Mouse (Mus musculus): ENCODE results near the gene Wnt6.
"Not testable (repeated sequence)": the region's sequence is repeated elsewhere in the genome, so short reads cannot be mapped to it uniquely, and the experiment has no call there.

Gene Wnt6

GRCm38 (mm10) chr1:74806360-74807311 lies 34.9 kb downstream of the Wnt6 start:
- DNase-seq (ENCODE audit: low read depth, low spot score) = no peak

- DNase-seq (ENCODE audit: low read depth, low spot score) = no peak
Observed at GRCm38 (mm10) chr1:74807551-74808071, 35.9 kb downstream of the Wnt6 start.

GRCm38 (mm10) chr1:74808078-74808477 lies 36.4 kb downstream of the Wnt6 start:
- peak; percentile 70 for DNase-seq (ENCODE audit: low read depth, low spot score)

DNA sequence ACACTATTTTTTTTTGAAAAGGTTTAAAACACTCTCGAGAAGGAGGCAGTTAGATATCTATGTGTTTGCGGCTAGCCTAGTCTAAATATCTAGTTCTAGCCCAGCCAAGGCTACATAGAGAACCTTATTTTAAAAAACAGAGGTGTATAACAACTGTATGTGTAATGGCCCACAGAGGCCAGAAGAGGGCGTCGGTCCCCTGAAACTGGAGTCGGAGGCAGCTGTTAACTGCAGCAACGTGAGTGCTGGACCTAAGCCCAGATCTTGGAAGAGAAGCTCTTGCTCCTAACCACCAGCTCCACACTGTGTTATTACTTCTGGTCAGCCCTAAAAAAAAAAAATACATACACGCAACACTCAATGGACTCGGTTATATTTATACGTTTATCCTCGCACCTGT lies 37.3 kb downstream of the Wnt6 start:
- no peak for DNase-seq (ENCODE audit: low read depth, low spot score)

GRCm38 (mm10) chr1:74814931-74815647 lies 43.4 kb downstream of the Wnt6 start:
- DNase-seq (ENCODE audit: low read depth, low spot score) = no peak

DNA sequence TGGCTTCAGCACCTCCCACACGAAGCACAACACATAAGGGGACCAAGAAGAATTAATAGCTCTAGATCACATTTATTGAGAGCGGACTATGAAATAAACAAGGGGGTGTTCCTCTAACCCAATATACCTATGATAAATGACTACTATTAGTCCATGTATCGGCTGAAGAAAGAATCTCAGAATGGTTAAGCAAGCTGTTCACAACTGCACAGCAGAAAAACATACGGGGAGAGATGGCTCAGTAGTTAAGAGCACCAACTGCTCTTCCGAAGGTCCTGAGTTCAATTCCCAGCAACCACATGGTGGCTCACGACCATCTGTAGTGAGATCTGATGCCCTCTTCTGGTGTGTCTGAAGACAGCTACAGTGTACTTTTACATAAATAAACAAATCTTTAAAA lies 44.3 kb downstream of the Wnt6 start:
- DNase-seq (ENCODE audit: low read depth, low spot score) = not testable (repeated sequence)

DNA sequence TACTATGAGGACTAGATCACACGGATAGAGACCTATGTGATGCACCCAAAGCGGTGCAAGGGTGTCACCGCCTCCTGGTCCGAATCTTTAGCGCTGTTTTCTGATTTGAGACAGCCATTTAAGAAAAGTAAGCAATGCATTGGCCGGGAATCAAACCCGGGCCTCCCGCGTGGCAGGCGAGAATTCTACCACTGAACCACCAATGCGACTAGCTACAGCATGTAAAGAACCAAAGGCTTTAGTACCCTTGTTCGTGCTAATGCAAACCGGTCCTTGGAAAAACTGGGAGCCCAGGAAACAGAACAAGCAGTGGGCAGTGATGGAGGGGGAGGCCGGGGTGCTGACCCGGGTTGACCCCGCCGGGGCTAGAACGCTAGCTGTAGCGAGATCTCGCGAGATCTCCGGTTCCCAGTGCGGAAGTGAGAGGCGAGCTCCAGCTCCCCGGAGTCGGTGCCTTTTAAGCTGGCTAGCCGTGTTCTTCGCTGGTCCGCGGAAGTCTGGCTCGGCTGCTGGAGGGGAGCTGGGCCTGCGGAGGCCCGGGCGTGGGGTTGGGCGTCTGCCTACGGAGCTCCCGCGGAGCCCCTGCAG lies 45.0 kb downstream of the Wnt6 start:
- DNase-seq (ENCODE audit: low read depth, low spot score) = peak; percentile 89

DNA sequence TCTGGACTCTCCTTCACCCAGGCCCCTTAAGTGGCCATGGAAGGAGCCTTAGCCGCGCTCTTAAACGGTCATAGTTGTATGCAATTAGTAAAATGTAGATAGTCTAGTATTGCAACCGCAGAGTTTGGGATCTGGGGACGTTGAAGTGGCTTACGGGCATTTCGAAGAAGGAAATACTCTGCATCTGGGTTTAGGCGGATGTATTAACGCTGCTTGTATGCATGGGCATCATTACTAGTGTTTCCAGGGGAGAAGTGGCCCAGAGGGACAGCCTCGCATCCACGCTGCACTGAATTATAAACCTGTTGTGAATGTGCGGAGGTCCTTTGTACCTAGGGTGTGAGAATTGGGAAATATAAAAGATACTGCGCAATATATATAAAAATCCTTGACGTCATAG lies 45.5 kb downstream of the Wnt6 start:
- DNase-seq (ENCODE audit: low read depth, low spot score) = no peak

GRCm38 (mm10) chr1:74818509-74818908 lies 46.8 kb downstream of the Wnt6 start:
- no peak for DNase-seq (ENCODE audit: low read depth, low spot score)

DNA sequence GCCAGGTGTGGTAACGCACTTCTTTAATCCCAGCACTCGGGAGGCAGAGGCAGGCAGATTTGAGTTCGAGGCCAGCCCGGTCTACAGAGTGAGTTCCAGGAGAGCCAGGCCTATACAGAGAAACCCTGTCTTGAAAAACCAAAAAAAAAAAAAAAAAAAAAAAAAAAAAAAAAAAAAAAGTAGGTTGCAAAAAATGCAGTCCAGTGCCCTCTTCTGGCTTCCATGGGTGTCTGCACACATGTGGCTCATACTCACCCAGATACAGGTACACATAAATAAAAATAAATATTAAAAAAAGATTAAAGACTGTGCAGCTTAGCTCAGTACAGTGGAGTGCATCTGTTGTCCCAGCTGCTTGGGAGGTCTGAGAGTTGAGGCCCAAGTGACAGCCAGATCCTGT lies 51.9 kb downstream of the Wnt6 start:
- DNase-seq (ENCODE audit: low read depth, low spot score) = not testable (repeated sequence)

DNA sequence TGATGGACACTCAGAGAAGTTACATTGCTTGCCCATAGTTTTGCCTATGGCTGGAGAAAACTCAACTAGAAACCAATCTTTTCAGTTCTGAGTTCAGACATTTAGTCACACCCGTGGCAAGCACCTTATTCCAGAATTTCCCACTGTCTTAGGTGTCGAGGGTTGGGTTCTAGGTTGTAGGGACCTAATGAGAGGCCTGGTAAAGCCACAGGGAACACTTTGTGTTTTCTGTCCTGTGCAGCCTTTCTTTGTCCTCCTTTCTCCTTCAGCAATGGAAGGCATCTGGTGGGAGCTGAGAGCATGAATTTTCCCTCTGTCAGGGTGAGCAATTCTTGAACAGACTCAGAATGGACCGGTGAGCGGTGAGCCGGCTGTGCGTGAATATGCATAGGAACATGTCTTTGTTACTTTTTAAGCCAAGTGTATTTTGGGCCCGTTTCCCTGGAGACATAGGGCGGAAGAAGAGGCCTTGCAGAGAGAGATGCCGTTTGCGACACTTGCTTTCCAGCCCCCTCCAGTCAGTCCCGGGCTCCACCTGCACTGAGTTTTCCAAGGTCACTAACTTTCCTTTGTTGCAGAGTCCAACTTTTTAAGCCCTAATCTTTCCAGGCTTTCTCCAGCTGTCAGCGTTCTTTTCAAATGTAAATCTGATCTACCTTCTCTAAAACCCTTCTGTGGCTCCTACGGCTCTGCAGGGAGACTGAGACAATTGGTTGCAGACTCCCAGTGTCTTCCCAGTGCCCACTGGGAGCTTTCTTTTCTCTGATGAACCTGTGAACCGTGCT lies 53.0 kb downstream of the Wnt6 start:
- DNase-seq (ENCODE audit: low read depth, low spot score) = peak; percentile 87

GRCm38 (mm10) chr1:74830061-74830460 lies 58.4 kb downstream of the Wnt6 start:
- DNase-seq (ENCODE audit: low read depth, low spot score) = peak; percentile 81

GRCm38 (mm10) chr1:74833255-74833654 lies 61.6 kb downstream of the Wnt6 start:
- no peak for DNase-seq (ENCODE audit: low read depth, low spot score)

Data from telencephalon, adult 2 months (tissue).